Mouse (Mus musculus): Measurements from ENCODE around the gene Gdap1l1. TPM values are rescaled to one million over a fixed set of nuclear protein-coding genes. Genes with fewer than 3 reads are reported as not detected.
A peak's percentile ranks its signal among the peaks of the same experiment; 100 is the strongest.

Gene Gdap1l1
- polyA plus RNA-seq, 1 experiment from 2014 or later = 1.7 TPM

- no peak overlapping the region for H3K4me3 ChIP-seq (ENCODE audit: low read depth, low read length)
- DNase-seq (ENCODE audit: low spot score) (no peak), ATAC-seq (replicated peaks; ENCODE audit: low FRiP score) (no peak)
- H3K36me3 ChIP-seq (ENCODE audit: control insufficient read depth, insufficient read depth, low read length) = no peaks in the 10 kb centered on the region
- H3K9ac ChIP-seq (ENCODE audit: low read depth, low read length) = no peak overlapping the region
- H3K9me3 ChIP-seq (ENCODE audit: control insufficient read depth, low read length) = no peaks in the 10 kb centered on the region
- no peak overlapping the region for H3K4me2 ChIP-seq
- peaks cover 16% of the 10 kb centered on the region for H3K27me3 ChIP-seq (replicated peaks; ENCODE audit: control insufficient read depth, insufficient read depth, low read length)
- 13% methylated on average over 4 of the region's 4 CpGs for WGBS
- H3K4me1 ChIP-seq (replicated peaks; ENCODE audit: control insufficient read depth, insufficient read depth, low read length) = no peaks in the 10 kb centered on the region
- no peak overlapping the region for H3K27ac ChIP-seq (ENCODE audit: low read depth, low read length)
Observed at GRCm38 (mm10) chr2:163433971-163434370, 4.3 kb upstream of the Gdap1l1 start.

GRCm38 (mm10) chr2:163437800-163438199 is 476 bp upstream of the Gdap1l1 start:
- Histone ChIP-seq H3K4me3 (ENCODE audit: low read depth, low read length) (no peak overlapping the region), H3K27ac (ENCODE audit: low read depth, low read length) (no peak overlapping the region), H3K4me1 (replicated peaks; ENCODE audit: control insufficient read depth, insufficient read depth, low read length) (no peaks in the 10 kb centered on the region), H3K4me2 (no peak overlapping the region), H3K27me3 (replicated peaks; ENCODE audit: control insufficient read depth, insufficient read depth, low read length) (peaks cover 18% of the 10 kb centered on the region), H3K9me3 (ENCODE audit: control insufficient read depth, low read length) (no peaks in the 10 kb centered on the region), H3K9ac (ENCODE audit: low read depth, low read length) (no peak overlapping the region), H3K36me3 (ENCODE audit: control insufficient read depth, insufficient read depth, low read length) (no peaks in the 10 kb centered on the region)
- 47% methylated on average over 4 of the region's 4 CpGs for WGBS
- DNase-seq (ENCODE audit: low spot score) (no peak), ATAC-seq (replicated peaks; ENCODE audit: low FRiP score) (no peak)

GRCm38 (mm10) chr2:163438619-163439451 is 559 bp downstream of the Gdap1l1 start:
- peaks cover 18% of the 10 kb centered on the region for H3K27me3 ChIP-seq (replicated peaks; ENCODE audit: control insufficient read depth, insufficient read depth, low read length)
- DNase-seq (ENCODE audit: low spot score) (peak; percentile 46), ATAC-seq (replicated peaks; ENCODE audit: low FRiP score) (no peak)
- H3K27ac ChIP-seq (ENCODE audit: low read depth, low read length) = no peak overlapping the region
- H3K4me1 ChIP-seq (replicated peaks; ENCODE audit: control insufficient read depth, insufficient read depth, low read length) = no peaks in the 10 kb centered on the region
- 3% methylated on average over 30 of the region's 30 CpGs for WGBS
- no peaks in the 10 kb centered on the region for H3K36me3 ChIP-seq (ENCODE audit: control insufficient read depth, insufficient read depth, low read length)
- H3K4me3 ChIP-seq (ENCODE audit: low read depth, low read length) = peak overlapping the region; percentile 35; the same call in 1 of the 2 replicates
- H3K4me2 ChIP-seq = peak overlapping the region; percentile 53
- H3K9me3 ChIP-seq (ENCODE audit: control insufficient read depth, low read length) = no peaks in the 10 kb centered on the region
- no peak overlapping the region for H3K9ac ChIP-seq (ENCODE audit: low read depth, low read length)

- Histone ChIP-seq H3K4me3 (ENCODE audit: low read depth, low read length) (no peak overlapping the region), H3K27me3 (replicated peaks; ENCODE audit: control insufficient read depth, insufficient read depth, low read length) (peaks cover 18% of the 10 kb centered on the region), H3K4me1 (replicated peaks; ENCODE audit: control insufficient read depth, insufficient read depth, low read length) (no peaks in the 10 kb centered on the region), H3K4me2 (no peak overlapping the region), H3K36me3 (ENCODE audit: control insufficient read depth, insufficient read depth, low read length) (no peaks in the 10 kb centered on the region), H3K9ac (ENCODE audit: low read depth, low read length) (no peak overlapping the region), H3K9me3 (ENCODE audit: control insufficient read depth, low read length) (no peaks in the 10 kb centered on the region), H3K27ac (ENCODE audit: low read depth, low read length) (no peak overlapping the region)
- 56% methylated on average over 1 of the region's 1 CpGs for WGBS
- ATAC-seq (replicated peaks; ENCODE audit: low FRiP score) (no peak), DNase-seq (ENCODE audit: low spot score) (no peak)
Observed at GRCm38 (mm10) chr2:163439488-163439887, 1.2 kb downstream of the Gdap1l1 start.

- no peak for ATAC-seq (replicated peaks; ENCODE audit: low FRiP score)
- no peak overlapping the region for H3K4me2 ChIP-seq
- DNase-seq (ENCODE audit: low spot score) = no peak
- no peaks in the 10 kb centered on the region for H3K9me3 ChIP-seq (ENCODE audit: control insufficient read depth, low read length)
- H3K9ac ChIP-seq (ENCODE audit: low read depth, low read length) = no peak overlapping the region
- H3K4me3 ChIP-seq (ENCODE audit: low read depth, low read length) = no peak overlapping the region
- H3K27me3 ChIP-seq (replicated peaks; ENCODE audit: control insufficient read depth, insufficient read depth, low read length) = peaks cover 7% of the 10 kb centered on the region
- H3K27ac ChIP-seq (ENCODE audit: low read depth, low read length) = no peak overlapping the region
- H3K4me1 ChIP-seq (replicated peaks; ENCODE audit: control insufficient read depth, insufficient read depth, low read length) = no peaks in the 10 kb centered on the region
- WGBS = 59% methylated on average over 6 of the region's 6 CpGs
- H3K36me3 ChIP-seq (ENCODE audit: control insufficient read depth, insufficient read depth, low read length) = no peaks in the 10 kb centered on the region
Observed at GRCm38 (mm10) chr2:163443543-163443942, 5.3 kb downstream of the Gdap1l1 start.

- Histone ChIP-seq H3K36me3 (ENCODE audit: control insufficient read depth, insufficient read depth, low read length) (no peaks in the 10 kb centered on the region), H3K4me2 (no peak overlapping the region), H3K4me1 (replicated peaks; ENCODE audit: control insufficient read depth, insufficient read depth, low read length) (no peaks in the 10 kb centered on the region), H3K27me3 (replicated peaks; ENCODE audit: control insufficient read depth, insufficient read depth, low read length) (peaks cover 2% of the 10 kb centered on the region), H3K9me3 (ENCODE audit: control insufficient read depth, low read length) (no peaks in the 10 kb centered on the region), H3K9ac (ENCODE audit: low read depth, low read length) (no peak overlapping the region), H3K27ac (ENCODE audit: low read depth, low read length) (no peak overlapping the region), H3K4me3 (ENCODE audit: low read depth, low read length) (no peak overlapping the region)
- WGBS = 55% methylated on average over 7 of the region's 7 CpGs
- DNase-seq (ENCODE audit: low spot score) (no peak), ATAC-seq (replicated peaks; ENCODE audit: low FRiP score) (no peak)
Observed at GRCm38 (mm10) chr2:163444017-163444416, 5.7 kb downstream of the Gdap1l1 start.

GRCm38 (mm10) chr2:163447375-163447774 is 9.1 kb downstream of the Gdap1l1 start:
- no peak overlapping the region for H3K9ac ChIP-seq (ENCODE audit: low read depth, low read length)
- ATAC-seq (replicated peaks; ENCODE audit: low FRiP score) (no peak), DNase-seq (ENCODE audit: low spot score) (no peak)
- no peaks in the 10 kb centered on the region for H3K27me3 ChIP-seq (replicated peaks; ENCODE audit: control insufficient read depth, insufficient read depth, low read length)
- H3K4me3 ChIP-seq (ENCODE audit: low read depth, low read length) = no peak overlapping the region
- H3K4me1 ChIP-seq (replicated peaks; ENCODE audit: control insufficient read depth, insufficient read depth, low read length) = no peaks in the 10 kb centered on the region
- H3K9me3 ChIP-seq (ENCODE audit: control insufficient read depth, low read length) = no peaks in the 10 kb centered on the region
- H3K36me3 ChIP-seq (ENCODE audit: control insufficient read depth, insufficient read depth, low read length) = no peaks in the 10 kb centered on the region
- H3K27ac ChIP-seq (ENCODE audit: low read depth, low read length) = no peak overlapping the region
- 75% methylated on average over 12 of the region's 12 CpGs for WGBS
- no peak overlapping the region for H3K4me2 ChIP-seq

- Histone ChIP-seq H3K4me1 (replicated peaks; ENCODE audit: control insufficient read depth, insufficient read depth, low read length) (no peaks in the 10 kb centered on the region), H3K9ac (ENCODE audit: low read depth, low read length) (no peak overlapping the region), H3K27ac (ENCODE audit: low read depth, low read length) (no peak overlapping the region), H3K4me2 (no peak overlapping the region), H3K4me3 (ENCODE audit: low read depth, low read length) (no peak overlapping the region), H3K9me3 (ENCODE audit: control insufficient read depth, low read length) (no peaks in the 10 kb centered on the region), H3K36me3 (ENCODE audit: control insufficient read depth, insufficient read depth, low read length) (no peaks in the 10 kb centered on the region), H3K27me3 (replicated peaks; ENCODE audit: control insufficient read depth, insufficient read depth, low read length) (no peaks in the 10 kb centered on the region)
- WGBS = 61% methylated on average over 3 of the region's 3 CpGs
- ATAC-seq (replicated peaks; ENCODE audit: low FRiP score) = no peak
- DNase-seq (ENCODE audit: low spot score) = no peak
Observed at GRCm38 (mm10) chr2:163449276-163449675, 11.0 kb downstream of the Gdap1l1 start.

GRCm38 (mm10) chr2:163450668-163451295 is 12.5 kb downstream of the Gdap1l1 start:
- WGBS = 72% methylated on average over 6 of the region's 6 CpGs
- no peak overlapping the region for H3K4me3 ChIP-seq (ENCODE audit: low read depth, low read length)
- no peaks in the 10 kb centered on the region for H3K27me3 ChIP-seq (replicated peaks; ENCODE audit: control insufficient read depth, insufficient read depth, low read length)
- no peaks in the 10 kb centered on the region for H3K9me3 ChIP-seq (ENCODE audit: control insufficient read depth, low read length)
- no peaks in the 10 kb centered on the region for H3K4me1 ChIP-seq (replicated peaks; ENCODE audit: control insufficient read depth, insufficient read depth, low read length)
- ATAC-seq (replicated peaks; ENCODE audit: low FRiP score) (no peak), DNase-seq (ENCODE audit: low spot score) (no peak)
- no peaks in the 10 kb centered on the region for H3K36me3 ChIP-seq (ENCODE audit: control insufficient read depth, insufficient read depth, low read length)
- no peak overlapping the region for H3K27ac ChIP-seq (ENCODE audit: low read depth, low read length)
- no peak overlapping the region for H3K4me2 ChIP-seq
- H3K9ac ChIP-seq (ENCODE audit: low read depth, low read length) = no peak overlapping the region
